Mouse (Mus musculus) cerebellum, adult 9-11 months (tissue): ENCODE results near the gene Adgrg6.

Experiments
- DNase-seq: peaks from one replicate; pipeline ENCODE4 v3.0.0; 2022

Adgrg6 gene

GRCm38 (mm10) chr10:14544941-14545717, at the start of gene Adgrg6:
Gene Adgrg6, minus strand, starts transcription at chr10:14545659.
- DNase-seq, result peak; percentile 2

- DNase-seq, result no peak
Observed at GRCm38 (mm10) chr10:14592215-14592614, 46.8 kb upstream of the Adgrg6 start.

GRCm38 (mm10) chr10:14590816-14591215, 45.4 kb upstream of the Adgrg6 start:
- DNase-seq, result no peak

GRCm38 (mm10) chr10:14589667-14590066, 44.2 kb upstream of the Adgrg6 start:
- no peak for DNase-seq

GRCm38 (mm10) chr10:14583496-14583895, 38.0 kb upstream of the Adgrg6 start:
- no peak for DNase-seq

- DNase-seq, result no peak
Observed at GRCm38 (mm10) chr10:14574255-14574654, 28.8 kb upstream of the Adgrg6 start.

- DNase-seq, result no peak
Observed at GRCm38 (mm10) chr10:14571143-14571542, 25.7 kb upstream of the Adgrg6 start.

- no peak for DNase-seq
Observed at GRCm38 (mm10) chr10:14570616-14571015, 25.2 kb upstream of the Adgrg6 start.

- no peak for DNase-seq
Observed at GRCm38 (mm10) chr10:14546111-14546551, 672 bp upstream of the Adgrg6 start.

GRCm38 (mm10) chr10:14544608-14544940, 885 bp downstream of the Adgrg6 start:
- no peak for DNase-seq

- DNase-seq, result no peak
Observed at GRCm38 (mm10) chr10:14543511-14544067, 1.9 kb downstream of the Adgrg6 start.

- no peak for DNase-seq
Observed at GRCm38 (mm10) chr10:14537102-14537501, 8.4 kb downstream of the Adgrg6 start.

GRCm38 (mm10) chr10:14531090-14531489, 14.4 kb downstream of the Adgrg6 start:
- no peak for DNase-seq

GRCm38 (mm10) chr10:14530670-14531069, 14.8 kb downstream of the Adgrg6 start:
- DNase-seq, result no peak

GRCm38 (mm10) chr10:14527765-14528164, 17.7 kb downstream of the Adgrg6 start:
- DNase-seq, result no peak

- no peak for DNase-seq
Observed at GRCm38 (mm10) chr10:14522729-14523128, 22.7 kb downstream of the Adgrg6 start.

- no peak for DNase-seq
Observed at GRCm38 (mm10) chr10:14520912-14521675, 24.4 kb downstream of the Adgrg6 start.

GRCm38 (mm10) chr10:14517909-14518308, 27.6 kb downstream of the Adgrg6 start:
- DNase-seq, result no peak

GRCm38 (mm10) chr10:14511904-14512663, 33.4 kb downstream of the Adgrg6 start:
- DNase-seq, result no peak

- no peak for DNase-seq
Observed at GRCm38 (mm10) chr10:14511157-14511556, 34.3 kb downstream of the Adgrg6 start.

GRCm38 (mm10) chr10:14495658-14496057, 49.8 kb downstream of the Adgrg6 start:
- DNase-seq, result no peak

GRCm38 (mm10) chr10:14495204-14495603, 50.3 kb downstream of the Adgrg6 start:
- DNase-seq, result no peak

- no peak for DNase-seq
Observed at GRCm38 (mm10) chr10:14491838-14492237, 53.6 kb downstream of the Adgrg6 start.
